Mouse (Mus musculus): ENCODE data around the gene Hivep1.

GRCm38 (mm10) chr13:42195671-42196070 is 143.8 kb downstream of the Hivep1 start:
- TF ChIP-seq TBP (IDR thresholded peaks at IDR 0.05; ENCODE audit: low read depth, low read length) (no peak), CTCF (IDR thresholded peaks at IDR 0.05 in 2 of 3, conservative IDR thresholded peaks at IDR 0.05 in 1 of 3; ENCODE audit: control insufficient read depth in 1 of 3, insufficient read depth in 1 of 3, low read depth in 2 of 3, low read length in 3 of 3, poor library complexity in 1 of 3, severe bottlenecking in 1 of 3) (no peak), RAD21 (IDR thresholded peaks at IDR 0.05; ENCODE audit: low read depth, low read length) (no peak), SMC3 (IDR thresholded peaks at IDR 0.05; ENCODE audit: low read depth, low read length) (no peak), CHD2 (IDR thresholded peaks at IDR 0.05; ENCODE audit: low read length) (no peak), ZMIZ1 (IDR thresholded peaks at IDR 0.05; ENCODE audit: low read depth, low read length) (no peak), USF1 (IDR thresholded peaks at IDR 0.05; ENCODE audit: low read depth, low read length) (no peak), USF2 (IDR thresholded peaks at IDR 0.05; ENCODE audit: borderline replicate concordance in 1 of 2, insufficient read depth in 1 of 2, low read depth in 1 of 2, low read length in 2 of 2) (no peak), POLR2A (IDR thresholded peaks at IDR 0.05; ENCODE audit: control insufficient read depth in 1 of 2, insufficient read depth in 1 of 2, low read depth in 1 of 2, low read length in 2 of 2, poor library complexity in 1 of 2) (no peak), MEF2A (IDR thresholded peaks at IDR 0.05; ENCODE audit: extremely low read depth, insufficient replicate concordance, low read depth, low read length, poor library complexity, severe bottlenecking) (no peak), GATA1 (IDR thresholded peaks at IDR 0.05; ENCODE audit: low read depth, low read length) (no peak), MXI1 (IDR thresholded peaks at IDR 0.05; ENCODE audit: low read depth, low read length) (no peak), ZNF384 (IDR thresholded peaks at IDR 0.05; ENCODE audit: low read depth, low read length) (no peak), TCF12 (IDR thresholded peaks at IDR 0.05; ENCODE audit: low read depth, low read length) (no peak)
